Mouse (Mus musculus) hindbrain, embryonic 10.5 days (tissue): Measurements from ENCODE around the gene Ptbp1. TPM values are rescaled to one million over a fixed set of nuclear protein-coding genes. Genes with fewer than 3 reads are reported as not detected.

ENCODE experiments used
- DNase-seq: peaks from one replicate; pipeline ENCODE4 v3.0.0-alpha.2; 2017; ENCODE audit warnings: low spot score
- H3K27ac ChIP-seq: fragments of 300-500 bp; sonication (generic); 2 replicates; pipeline ENCODE4 v1.5.1; 2016; ENCODE audit warnings: mild to moderate bottlenecking, moderate library complexity
- H3K27me3 ChIP-seq: fragments of 300-500 bp; sonication (generic); 2 replicates; pipeline ENCODE4 v1.6.1; 2016; ENCODE audit warnings: mild to moderate bottlenecking; ENCODE audit not compliant: poor library complexity, insufficient read depth, severe bottlenecking
- H3K36me3 ChIP-seq: fragments of 300-500 bp; sonication (generic); 2 replicates; pipeline ENCODE4 v1.6.1; 2016; ENCODE audit warnings: mild to moderate bottlenecking, moderate library complexity
- H3K4me1 ChIP-seq: fragments of 300-500 bp; sonication (generic); replicated peaks from 2 replicates; pipeline ENCODE4 v1.6.1; 2016; ENCODE audit warnings: mild to moderate bottlenecking
- H3K4me3 ChIP-seq: fragments of 300-500 bp; sonication (generic); 2 replicates; pipeline ENCODE4 v1.5.1; 2016; ENCODE audit warnings: mild to moderate bottlenecking, moderate library complexity
- H3K9me3 ChIP-seq: fragments of 300-500 bp; sonication (generic); 2 replicates; pipeline ENCODE4 v1.6.1; 2016; ENCODE audit warnings: mild to moderate bottlenecking, moderate library complexity
- WGBS: fragments of 180-500 bp; shearing (Covaris S2); methylation state at CpG from one replicate; pipeline ENCODE4 v1.1.7; 2016; 5-methylcytosine and 5-hydroxymethylcytosine counted together
- polyA plus RNA-seq: library from polyadenylated mRNA; unstranded; fragments of >200 nt; fragmentation: Nextera tagmentation; extraction: Ambion mirVana; gene quantifications from 2 replicates; pipeline ENCODE4 v1.2.1, GENCODE M21; 2016

The Ptbp1 gene
- polyA plus RNA-seq, 1 experiment from 2014 or later: 288 TPM

DNA sequence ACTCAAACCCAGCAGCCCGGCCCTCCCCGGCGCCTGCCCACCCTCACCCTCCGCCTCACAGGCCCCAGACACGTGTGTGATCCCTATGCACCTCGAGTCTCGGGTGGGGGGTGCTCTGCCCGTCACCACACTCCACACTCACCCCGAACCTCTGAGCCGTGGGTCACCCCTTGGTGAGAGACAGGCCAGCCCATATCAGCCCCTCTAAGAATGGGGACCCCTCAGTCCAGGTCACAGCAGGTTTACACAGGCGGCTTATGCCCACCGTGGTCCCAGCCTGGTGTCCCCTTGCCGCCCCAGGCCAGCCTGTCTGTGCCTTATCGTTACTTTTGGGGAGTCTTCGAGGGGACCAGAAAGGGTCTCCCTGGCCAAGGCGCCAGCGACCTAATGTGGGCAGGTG lies 34.6 kb upstream of the Ptbp1 start:
- WGBS: 93% methylated on average over 17 of the region's 17 CpGs
- peaks cover 62% of the 10 kb centered on the region for H3K36me3 ChIP-seq

GRCm38 (mm10) chr10:79820277-79820676 lies 34.0 kb upstream of the Ptbp1 start:
- peaks cover 55% of the 10 kb centered on the region for H3K36me3 ChIP-seq
- DNase-seq: no peak
- H3K4me3 ChIP-seq: no peak overlapping the region
- H3K4me1 ChIP-seq: peaks cover 44% of the 10 kb centered on the region
- peak overlapping the region; percentile 29; the same call in 1 of the 2 replicates for H3K27ac ChIP-seq
- no peaks in the 10 kb centered on the region for H3K9me3 ChIP-seq
- no peaks in the 10 kb centered on the region for H3K27me3 ChIP-seq
- 81% methylated on average over 8 of the region's 8 CpGs for WGBS

More for the DNA sequence above, 34.6 kb upstream of the Ptbp1 start:
- no peaks in the 10 kb centered on the region for H3K9me3 ChIP-seq
- H3K4me1 ChIP-seq: peaks cover 41% of the 10 kb centered on the region
- DNase-seq: no peak
- no peaks in the 10 kb centered on the region for H3K27me3 ChIP-seq
- no peak overlapping the region for H3K27ac ChIP-seq
- H3K4me3 ChIP-seq: no peak overlapping the region

DNA sequence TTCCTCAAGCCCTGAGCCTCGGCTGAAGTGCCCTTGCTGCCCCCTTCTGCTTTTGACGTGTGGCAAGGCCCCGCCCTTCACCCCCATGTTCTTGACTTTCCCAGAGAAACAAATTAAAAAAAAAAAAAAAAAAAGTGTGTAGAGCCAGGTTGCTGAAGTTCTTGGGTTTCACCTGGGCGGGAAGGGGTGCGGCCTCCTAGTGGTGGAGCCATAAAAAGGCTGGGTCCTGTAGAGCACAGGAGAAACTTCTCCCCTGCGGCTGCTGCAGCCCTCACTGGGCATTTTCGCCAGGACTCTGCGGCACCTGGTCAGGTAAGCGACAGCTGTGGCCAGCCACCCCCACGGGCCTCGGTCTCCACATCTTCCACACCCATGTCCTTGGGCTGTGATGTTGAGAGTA lies 33.4 kb upstream of the Ptbp1 start, which contains the start of gene Misp:
Gene Misp (plus strand): TSS at position 208 of the 400 bp plus-strand sequence.
- H3K4me3 ChIP-seq: no peak within 1 kb of the TSS

DNA sequence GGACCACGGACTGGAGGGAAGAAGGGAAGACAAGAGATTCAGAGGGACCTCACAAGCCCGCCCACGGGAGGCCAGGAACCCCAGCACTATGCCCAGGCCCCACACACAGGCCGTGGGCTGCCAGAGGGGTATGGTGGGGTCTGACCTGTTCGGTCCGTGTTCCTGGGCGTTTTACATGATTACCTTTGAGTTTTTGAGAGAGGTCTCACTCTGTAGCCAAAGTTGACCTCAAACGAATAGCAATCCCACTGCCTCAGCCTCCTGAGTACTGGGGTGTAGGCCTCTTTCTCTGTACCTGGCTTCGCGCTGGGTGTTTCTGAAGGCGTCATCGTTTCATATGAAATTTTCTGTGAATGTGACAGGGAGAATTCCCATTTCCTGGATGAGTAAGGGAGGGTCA lies 32.5 kb upstream of the Ptbp1 start:
- no peak for DNase-seq
- H3K27ac ChIP-seq: peak overlapping the region; percentile 69; the same call in 1 of the 2 replicates
- WGBS: 85% methylated on average over 12 of the region's 12 CpGs
- no peaks in the 10 kb centered on the region for H3K9me3 ChIP-seq
- H3K4me1 ChIP-seq: peaks cover 44% of the 10 kb centered on the region
- H3K36me3 ChIP-seq: peaks cover 41% of the 10 kb centered on the region
- no peak overlapping the region for H3K4me3 ChIP-seq
- no peaks in the 10 kb centered on the region for H3K27me3 ChIP-seq

More for the DNA sequence above, 33.4 kb upstream of the Ptbp1 start, which contains the start of gene Misp:
- Histone ChIP-seq H3K36me3 (peaks cover 50% of the 10 kb centered on the region), H3K27ac (peak within 1 kb of the TSS; percentile 69; the same call in 1 of the 2 replicates), H3K4me1 (peaks cover 44% of the 10 kb centered on the region), H3K9me3 (no peaks in the 10 kb centered on the region), H3K27me3 (no peaks in the 10 kb centered on the region)
- no peak for DNase-seq
- 63% methylated on average over 11 of the region's 11 CpGs for WGBS

GRCm38 (mm10) chr10:79822372-79822771 lies 31.9 kb upstream of the Ptbp1 start:
- Histone ChIP-seq H3K9me3 (0 out of 2 replicates have a peak, but pooled peaks cover 5% of the 10 kb centered on the region), H3K27ac (peak overlapping the region; percentile 69), H3K4me3 (peak overlapping the region; percentile 13; the same call in 1 of the 2 replicates), H3K4me1 (peaks cover 44% of the 10 kb centered on the region), H3K36me3 (peaks cover 35% of the 10 kb centered on the region), H3K27me3 (no peaks in the 10 kb centered on the region)
- no peak for DNase-seq
- WGBS: 30% methylated on average over 17 of the region's 17 CpGs

DNA sequence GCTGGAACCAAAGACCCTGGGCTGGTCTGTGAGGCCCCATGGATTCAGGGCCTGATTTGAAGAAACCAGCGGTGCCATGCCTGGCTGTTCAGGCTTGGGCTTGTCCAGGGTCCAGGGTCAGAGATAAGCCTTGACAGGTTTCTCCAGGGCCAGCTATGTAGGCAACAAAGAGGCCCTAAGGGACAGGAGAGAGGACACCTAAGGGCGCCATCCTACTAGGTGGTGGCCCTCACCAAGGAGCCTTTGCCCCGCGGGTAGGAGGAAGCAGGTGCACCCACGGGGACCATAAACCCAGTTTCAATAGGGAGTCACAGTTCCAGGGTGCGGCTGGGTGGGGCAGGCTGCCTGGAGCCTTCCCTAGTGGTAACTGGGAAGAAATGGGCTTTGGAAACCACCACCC lies 31.2 kb upstream of the Ptbp1 start:
- Histone ChIP-seq H3K4me1 (peaks cover 42% of the 10 kb centered on the region), H3K27me3 (no peaks in the 10 kb centered on the region), H3K4me3 (no peak overlapping the region; the same call in 1 of the 2 replicates), H3K27ac (peak overlapping the region; percentile 69), H3K36me3 (peaks cover 30% of the 10 kb centered on the region), H3K9me3 (0 out of 2 replicates have a peak, but pooled peaks cover 5% of the 10 kb centered on the region)
- no peak for DNase-seq
- 77% methylated on average over 6 of the region's 6 CpGs for WGBS

DNA sequence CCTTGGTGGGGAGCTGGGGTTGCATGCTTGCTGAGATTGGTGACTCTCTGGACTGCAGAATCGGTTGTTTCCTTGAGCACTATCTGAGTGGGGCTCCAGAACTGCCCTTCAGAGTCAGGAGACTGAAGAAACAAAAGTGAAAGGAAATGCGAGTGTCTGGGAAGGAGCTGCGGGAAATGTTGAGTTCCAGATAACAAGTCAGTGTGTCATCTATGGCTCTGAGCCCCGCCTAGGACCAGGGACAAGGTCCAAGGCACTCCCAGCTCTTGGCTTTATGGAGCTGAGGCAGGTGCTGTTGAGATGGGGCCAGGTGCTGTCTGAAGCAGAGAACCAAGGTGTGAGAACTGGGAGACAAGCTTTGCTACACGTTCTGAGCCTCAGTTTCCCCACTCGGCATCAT lies 29.8 kb upstream of the Ptbp1 start:
- H3K4me1 ChIP-seq: peaks cover 33% of the 10 kb centered on the region
- H3K4me3 ChIP-seq: no peak overlapping the region
- peak overlapping the region; percentile 8; the same call in 1 of the 2 replicates for H3K27ac ChIP-seq
- H3K9me3 ChIP-seq: 0 out of 2 replicates have a peak, but pooled peaks cover 5% of the 10 kb centered on the region
- peaks cover 16% of the 10 kb centered on the region for H3K36me3 ChIP-seq
- no peaks in the 10 kb centered on the region for H3K27me3 ChIP-seq
- DNase-seq: no peak
- WGBS: 76% methylated on average over 6 of the region's 6 CpGs

GRCm38 (mm10) chr10:79831583-79831982 lies 22.6 kb upstream of the Ptbp1 start:
- Histone ChIP-seq H3K27ac (no peak overlapping the region), H3K27me3 (peaks cover 6% of the 10 kb centered on the region; the same call in 1 of the 2 replicates), H3K9me3 (0 out of 2 replicates have a peak, but pooled peaks cover 5% of the 10 kb centered on the region), H3K4me3 (no peak overlapping the region), H3K36me3 (no peaks in the 10 kb centered on the region), H3K4me1 (peaks cover 8% of the 10 kb centered on the region)
- 93% methylated on average over 3 of the region's 3 CpGs for WGBS
- no peak for DNase-seq

DNA sequence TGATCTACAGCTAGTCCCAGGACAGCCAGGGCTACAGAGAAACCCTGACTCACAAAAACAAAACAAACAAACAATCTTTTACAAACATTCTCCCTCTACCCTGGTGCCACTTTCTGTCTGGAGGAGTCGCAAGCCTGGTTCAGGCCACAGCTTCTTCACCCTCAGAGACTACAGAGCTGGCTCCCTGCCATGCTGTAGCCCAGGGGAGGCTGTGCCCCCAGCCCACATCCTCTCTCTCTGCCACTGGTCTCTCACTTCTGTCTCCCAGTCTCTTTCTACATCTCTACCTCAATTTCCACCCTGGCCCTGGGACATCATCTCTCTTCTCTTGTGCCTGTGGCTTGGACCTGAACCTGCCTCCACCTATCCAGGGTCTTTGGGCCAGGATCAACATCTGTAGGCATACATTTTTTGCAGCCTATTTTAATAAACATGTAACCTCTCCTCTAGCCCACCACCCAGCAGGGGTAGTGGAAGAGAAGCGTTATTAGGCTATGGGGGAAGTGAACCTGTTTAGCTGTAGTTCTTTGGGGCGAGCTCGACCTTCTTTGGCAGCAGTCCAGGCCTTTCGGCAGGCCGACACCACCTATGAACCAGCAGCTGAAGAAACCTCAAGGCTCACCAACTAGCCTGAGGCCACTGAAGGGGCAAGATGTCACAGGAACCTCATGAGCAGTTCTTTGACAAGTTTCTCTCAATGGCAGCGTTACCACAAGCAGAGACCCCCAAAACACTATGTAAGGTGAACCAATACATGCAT lies 22.0 kb upstream of the Ptbp1 start:
- no peak for DNase-seq
- Histone ChIP-seq H3K4me3 (no peak overlapping the region), H3K27me3 (peaks cover 6% of the 10 kb centered on the region; the same call in 1 of the 2 replicates), H3K9me3 (0 out of 2 replicates have a peak, but pooled peaks cover 1% of the 10 kb centered on the region), H3K36me3 (no peaks in the 10 kb centered on the region), H3K27ac (no peak overlapping the region), H3K4me1 (peaks cover 8% of the 10 kb centered on the region)
- WGBS: 85% methylated on average over 7 of the region's 7 CpGs

- Histone ChIP-seq H3K4me3 (no peak overlapping the region), H3K27ac (no peak overlapping the region), H3K36me3 (no peaks in the 10 kb centered on the region), H3K4me1 (peaks cover 8% of the 10 kb centered on the region), H3K9me3 (no peaks in the 10 kb centered on the region), H3K27me3 (peaks cover 6% of the 10 kb centered on the region; the same call in 1 of the 2 replicates)
- WGBS: 71% methylated on average over 9 of the region's 9 CpGs
- no peak for DNase-seq
Observed at GRCm38 (mm10) chr10:79832786-79833181, 21.4 kb upstream of the Ptbp1 start.

DNA sequence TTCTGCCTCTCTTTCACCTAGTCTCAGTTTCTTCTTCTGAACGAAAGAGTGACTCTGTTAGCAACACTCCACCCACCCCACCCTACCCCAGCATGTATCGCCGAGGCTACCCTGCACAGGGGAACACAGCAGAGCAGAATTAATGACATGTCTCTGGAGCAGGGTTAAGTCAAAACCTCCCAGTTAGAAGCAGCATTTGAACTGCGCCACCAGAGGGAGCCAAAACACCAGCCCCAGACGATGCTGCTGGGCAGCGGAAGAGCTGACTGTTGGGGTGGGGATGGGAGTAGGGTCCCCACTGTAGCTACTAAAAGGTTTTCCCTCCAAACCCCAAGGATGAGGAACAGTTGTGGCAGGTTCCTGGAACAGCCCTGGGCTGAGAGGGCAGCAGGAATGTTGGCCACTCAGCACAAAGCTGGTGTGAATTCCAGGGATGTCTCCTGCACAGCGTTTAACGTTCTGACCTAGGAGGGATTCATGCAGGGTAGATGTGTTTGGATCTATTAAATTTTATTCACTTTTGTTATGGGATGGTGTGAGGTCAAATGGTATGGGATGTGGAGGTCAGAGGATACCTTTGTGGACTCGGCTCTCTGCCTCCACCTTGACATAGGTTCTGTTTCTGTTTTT lies 19.3 kb upstream of the Ptbp1 start:
- Histone ChIP-seq H3K27me3 (peaks cover 6% of the 10 kb centered on the region; the same call in 1 of the 2 replicates), H3K4me1 (peaks cover 7% of the 10 kb centered on the region), H3K9me3 (no peaks in the 10 kb centered on the region), H3K27ac (no peak overlapping the region), H3K36me3 (no peaks in the 10 kb centered on the region), H3K4me3 (no peak overlapping the region)
- DNase-seq: peak; percentile 82
- 25% methylated on average over 9 of the region's 9 CpGs for WGBS

- Histone ChIP-seq H3K4me1 (peaks cover 21% of the 10 kb centered on the region), H3K9me3 (no peaks in the 10 kb centered on the region), H3K4me3 (no peak overlapping the region), H3K27me3 (no peaks in the 10 kb centered on the region), H3K36me3 (no peaks in the 10 kb centered on the region), H3K27ac (no peak overlapping the region)
- no peak for DNase-seq
- WGBS: 92% methylated on average over 3 of the region's 3 CpGs
Observed at GRCm38 (mm10) chr10:79836918-79837317, 17.3 kb upstream of the Ptbp1 start.

GRCm38 (mm10) chr10:79838151-79838550 lies 16.1 kb upstream of the Ptbp1 start:
- WGBS: 70% methylated on average over 2 of the region's 2 CpGs
- no peak for DNase-seq

More at GRCm38 (mm10) chr10:79838151-79838550, 16.1 kb upstream of the Ptbp1 start:
- peaks cover 30% of the 10 kb centered on the region for H3K4me1 ChIP-seq
- no peak overlapping the region for H3K27ac ChIP-seq
- H3K9me3 ChIP-seq: no peaks in the 10 kb centered on the region
- H3K4me3 ChIP-seq: no peak overlapping the region
- no peaks in the 10 kb centered on the region for H3K27me3 ChIP-seq
- H3K36me3 ChIP-seq: no peaks in the 10 kb centered on the region
